In the genomic region with DNA sequence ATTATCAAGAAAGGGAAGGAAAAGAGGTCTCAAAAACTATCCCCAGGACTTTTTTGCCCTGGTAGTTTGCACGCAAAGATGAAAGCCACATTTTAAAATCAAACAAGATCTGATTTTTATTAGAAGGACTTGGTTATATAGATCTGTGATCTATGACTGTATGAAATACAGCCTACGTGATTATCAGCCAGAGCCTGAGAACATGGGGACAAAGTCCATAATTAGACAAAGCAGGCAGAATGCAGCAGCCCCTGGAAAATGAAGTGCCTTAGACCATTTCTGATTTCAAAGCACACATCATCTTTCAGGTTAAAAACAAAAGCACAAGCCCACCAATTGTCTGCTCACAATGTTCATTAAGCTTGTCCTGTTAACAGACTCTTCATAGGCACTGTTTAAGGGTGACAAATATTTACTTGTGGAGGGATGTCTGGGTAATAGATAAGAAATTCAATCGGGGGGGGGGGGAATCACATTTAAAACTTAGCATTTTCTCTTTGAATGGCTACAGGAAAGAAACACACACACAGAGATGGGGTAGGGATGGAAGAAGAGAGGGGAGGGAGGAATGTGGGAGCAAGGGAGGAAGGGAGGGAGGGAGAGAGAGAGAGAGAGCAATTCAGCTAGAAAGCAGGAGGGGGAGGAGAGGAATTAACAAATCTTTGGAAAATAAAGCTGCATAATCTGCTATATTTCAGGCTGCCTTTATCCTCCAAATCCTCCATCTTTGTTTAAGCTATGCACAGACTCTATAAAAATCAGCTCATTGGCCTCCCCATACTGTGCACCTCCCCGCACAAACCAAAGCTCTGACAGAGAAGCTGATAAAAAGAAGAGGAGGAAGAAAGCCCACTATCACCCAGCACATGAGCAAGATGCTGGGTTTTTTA, we compare ENCODE assay signal across 17 mouse cellular contexts.
DNase-seq lines count a peak whose midpoint lies in the region; ATAC-seq lines count a peak whose summit lies in the region.
"Had no signal": no experiment of that assay in that cellular context is flagged by ENCODE, and none has a peak within 500 bp of the region (broad histone marks: within the 10 kb centered on the region; RNA-seq: fewer than 3 reads in every experiment).

No protein-coding gene starts in this region.

- no peaks in the 10 kb centered on the region for H3K9me3 ChIP-seq in kidney, embryonic 15.5 days (replicated peaks)
- no peaks in the 10 kb centered on the region for H3K9me3 ChIP-seq in embryonic facial prominence, embryonic 14.5 days (ENCODE audit: control insufficient read depth, low read length)
- no peaks in the 10 kb centered on the region for H3K9me3 ChIP-seq in forebrain, embryonic 14.5 days (replicated peaks; ENCODE audit: control insufficient read depth, low read length)
- H3K9me3 ChIP-seq in midbrain, embryonic 13.5 days: no peaks in the 10 kb centered on the region
- H3K9me3 ChIP-seq: heart, embryonic 12.5 days; neural tube, embryonic 13.5 days had no signal

- no peak for ATAC-seq in kidney, embryonic 15.5 days (replicated peaks; ENCODE audit: low FRiP score)
- peak; percentile 18; the same call in 1 of the 2 replicates for ATAC-seq in embryonic facial prominence, embryonic 14.5 days (ENCODE audit: low read depth)
- no peak; the same call in 1 of the 2 replicates for ATAC-seq in forebrain, embryonic 14.5 days
- ATAC-seq in midbrain, embryonic 13.5 days: peak; percentile 61

- H3K27ac ChIP-seq in kidney, embryonic 15.5 days: peak overlapping the region; percentile 51; the same call in 1 of the 2 replicates
- no peak overlapping the region for H3K27ac ChIP-seq in embryonic facial prominence, embryonic 14.5 days (replicated peaks; ENCODE audit: low read depth, low read length)
- H3K27ac ChIP-seq in forebrain, embryonic 14.5 days (ENCODE audit: low read depth, low read length): 0 out of 2 replicates have a peak overlapping the region, but pooled peaks have one; percentile 3
- no peak overlapping the region; the same call in 1 of the 2 replicates for H3K27ac ChIP-seq in midbrain, embryonic 13.5 days
- H3K27ac ChIP-seq: neural tube, embryonic 13.5 days had no signal

- no peak overlapping the region for H3K4me2 ChIP-seq in kidney, embryonic 15.5 days
- H3K4me2 ChIP-seq in embryonic facial prominence, embryonic 14.5 days (ENCODE audit: low read depth, low read length): no peak overlapping the region
- H3K4me2 ChIP-seq in forebrain, embryonic 14.5 days (ENCODE audit: low read length): no peak overlapping the region
- H3K4me2 ChIP-seq in midbrain, embryonic 13.5 days (replicated peaks): no peak overlapping the region
- H3K4me2 ChIP-seq: heart, embryonic 12.5 days; neural tube, embryonic 13.5 days had no signal

- H3K9ac ChIP-seq in kidney, embryonic 15.5 days: no peak overlapping the region
- H3K9ac ChIP-seq in embryonic facial prominence, embryonic 14.5 days (ENCODE audit: low read depth, low read length): no peak overlapping the region
- no peak overlapping the region for H3K9ac ChIP-seq in forebrain, embryonic 14.5 days (ENCODE audit: low read length)
- no peak overlapping the region for H3K9ac ChIP-seq in midbrain, embryonic 13.5 days (replicated peaks)
- H3K9ac ChIP-seq: heart, embryonic 12.5 days; neural tube, embryonic 13.5 days had no signal

- peaks cover 37% of the 10 kb centered on the region for H3K4me1 ChIP-seq in kidney, embryonic 15.5 days
- no peaks in the 10 kb centered on the region; the same call in 1 of the 2 replicates for H3K4me1 ChIP-seq in embryonic facial prominence, embryonic 14.5 days (ENCODE audit: control insufficient read depth, insufficient read depth, low read length)
- peaks cover 15% of the 10 kb centered on the region for H3K4me1 ChIP-seq in forebrain, embryonic 14.5 days (ENCODE audit: control insufficient read depth, insufficient read depth, low read length)
- H3K4me1 ChIP-seq in midbrain, embryonic 13.5 days (replicated peaks): peaks cover 17% of the 10 kb centered on the region

- DNase-seq in kidney, adult 9 months: no peak
- no peak for DNase-seq in embryonic facial prominence, embryonic 14.5 days (ENCODE audit: low spot score)
- DNase-seq in forebrain, embryonic 14.5 days (ENCODE audit: low spot score): peak; percentile 16
- DNase-seq in frontal cortex, postnatal 14 days (ENCODE audit: low spot score in 2 of 2): no peak
- DNase-seq in gastrocnemius, adult 18-20 months (ENCODE audit: low spot score): no peak
- DNase-seq: cerebellum, adult 11 months; cerebellum, postnatal 14 days; kidney, adult 18-20 months; layer of hippocampus, postnatal 36 days; liver; lung, adult 2 months; lung, postnatal 36 days; thymus, postnatal 4 days had no signal

- H3K27me3 ChIP-seq in kidney, embryonic 15.5 days: no peaks in the 10 kb centered on the region
- H3K27me3 ChIP-seq in embryonic facial prominence, embryonic 14.5 days (replicated peaks; ENCODE audit: control insufficient read depth, insufficient read depth, low read length): no peaks in the 10 kb centered on the region
- H3K27me3 ChIP-seq in forebrain, embryonic 14.5 days (replicated peaks; ENCODE audit: control insufficient read depth, insufficient read depth, low read length): no peaks in the 10 kb centered on the region
- no peaks in the 10 kb centered on the region for H3K27me3 ChIP-seq in midbrain, embryonic 13.5 days
- H3K27me3 ChIP-seq: heart, embryonic 12.5 days; neural tube, embryonic 13.5 days had no signal

- H3K4me3 ChIP-seq in kidney, embryonic 15.5 days (replicated peaks): no peak overlapping the region
- no peak overlapping the region for H3K4me3 ChIP-seq in embryonic facial prominence, embryonic 14.5 days (ENCODE audit: low read depth, low read length)
- H3K4me3 ChIP-seq in forebrain, embryonic 14.5 days (ENCODE audit: low read depth, low read length): no peak overlapping the region
- H3K4me3 ChIP-seq in midbrain, embryonic 13.5 days (replicated peaks): no peak overlapping the region
- H3K4me3 ChIP-seq: heart, embryonic 12.5 days; neural tube, embryonic 13.5 days had no signal

- no peaks in the 10 kb centered on the region for H3K36me3 ChIP-seq in kidney, embryonic 15.5 days
- no peaks in the 10 kb centered on the region for H3K36me3 ChIP-seq in embryonic facial prominence, embryonic 14.5 days (ENCODE audit: control insufficient read depth, insufficient read depth, low read length)
- no peaks in the 10 kb centered on the region for H3K36me3 ChIP-seq in forebrain, embryonic 14.5 days (ENCODE audit: control insufficient read depth, insufficient read depth, low read length)
- H3K36me3 ChIP-seq in midbrain, embryonic 13.5 days: no peaks in the 10 kb centered on the region
- H3K36me3 ChIP-seq: heart, embryonic 12.5 days; neural tube, embryonic 13.5 days had no signal

- 63% methylated on average over 4 of the region's 4 CpGs for WGBS in kidney, embryonic 15.5 days
- WGBS in embryonic facial prominence, embryonic 14.5 days: 74% methylated on average over 4 of the region's 4 CpGs
- WGBS in forebrain, embryonic 14.5 days: 40% methylated on average over 4 of the region's 4 CpGs
- WGBS in midbrain, embryonic 13.5 days: 53% methylated on average over 4 of the region's 4 CpGs

Comparison
In these comparisons a context has a peak if more than half of its experiments do, and no peak if none do; other contexts are left out.
1. ATAC-seq: peak in embryonic facial prominence, embryonic 14.5 days (single experiment) and midbrain, embryonic 13.5 days (single experiment); none in kidney, embryonic 15.5 days (single experiment) and forebrain, embryonic 14.5 days (single experiment).
2. H3K27ac ChIP-seq: peak in kidney, embryonic 15.5 days (single experiment) and forebrain, embryonic 14.5 days (single experiment); none in embryonic facial prominence, embryonic 14.5 days (single experiment) and midbrain, embryonic 13.5 days (single experiment).